ENCODE assay signal across 14 mouse cellular contexts in genomic region chr5:119483706-119484105, GRCm38 (mm10).
"Had no signal": no experiment of that assay in that cellular context is flagged by ENCODE, and none has a peak within 500 bp of the region (broad histone marks: within the 10 kb centered on the region; RNA-seq: fewer than 3 reads in every experiment).

No protein-coding gene starts in this region.

- H3K4me3 ChIP-seq: layer of hippocampus, adult 2 months; limb, embryonic 12.5 days; liver, embryonic 15.5 days; lung, embryonic 15.5 days; midbrain, embryonic 12.5 days; neural tube, embryonic 13.5 days had no signal

- ATAC-seq: midbrain, embryonic 16.5 days had no signal

- H3K9ac ChIP-seq: limb, embryonic 12.5 days; liver, embryonic 15.5 days; lung, embryonic 15.5 days; midbrain, embryonic 12.5 days; neural tube, embryonic 13.5 days had no signal

- H3K4me1 ChIP-seq: liver, embryonic 15.5 days; neural tube, embryonic 13.5 days had no signal

- H3K9me3 ChIP-seq: limb, embryonic 12.5 days; liver, embryonic 15.5 days; lung, embryonic 15.5 days; midbrain, embryonic 12.5 days; neural tube, embryonic 13.5 days had no signal

- H3K4me2 ChIP-seq: limb, embryonic 12.5 days; liver, embryonic 15.5 days; lung, embryonic 15.5 days; midbrain, embryonic 12.5 days; neural tube, embryonic 13.5 days had no signal

- DNase-seq: kidney, adult 18-20 months; kidney, postnatal 10 days; kidney, postnatal 4 days; liver; retina, postnatal 1 day; thymus, adult 18-20 months; thymus, postnatal 25 days had no signal

- H3K27ac ChIP-seq: layer of hippocampus, adult 2 months; limb, embryonic 12.5 days; liver, embryonic 15.5 days; lung, embryonic 15.5 days; midbrain, embryonic 12.5 days; neural tube, embryonic 13.5 days had no signal

- H3K36me3 ChIP-seq: limb, embryonic 12.5 days; liver, embryonic 15.5 days; lung, embryonic 15.5 days; midbrain, embryonic 12.5 days; neural tube, embryonic 13.5 days had no signal

- H3K27me3 ChIP-seq: liver, embryonic 15.5 days; lung, embryonic 15.5 days; midbrain, embryonic 12.5 days; neural tube, embryonic 13.5 days had no signal
